Mouse (Mus musculus) cortical plate, adult 2 months (tissue): ENCODE data around the gene Sema4g. TPM values are rescaled to one million over a fixed set of nuclear protein-coding genes. Genes with fewer than 3 reads are reported as not detected.

Experiments
- H3K27ac ChIP-seq: fragments of 200-500 bp; 2 replicates; pipeline ENCODE4 v1.5.1; 2012; ENCODE audit warnings: low read length, control low read depth, inconsistent platforms; ENCODE audit not compliant: insufficient read depth
- H3K4me1 ChIP-seq: fragments of 200-500 bp; 2 replicates; pipeline ENCODE4 v1.6.1; 2011; ENCODE audit warnings: low read length; ENCODE audit not compliant: control insufficient read depth, insufficient read depth
- H3K4me3 ChIP-seq: fragments of 200-500 bp; 2 replicates; pipeline ENCODE4 v1.5.1; 2011; ENCODE audit warnings: mild to moderate bottlenecking, low read length, control low read depth; ENCODE audit not compliant: insufficient read depth
- CTCF ChIP-seq: fragments of 200-500 bp; IDR thresholded peaks from 2 replicates; pipeline ENCODE4 v1.5.1; 2011; ENCODE audit warnings: mild to moderate bottlenecking, control low read depth, low read length; ENCODE audit not compliant: insufficient read depth; ENCODE audit errors: extremely low read depth
- POLR2A ChIP-seq: fragments of 200-500 bp; IDR thresholded peaks from 2 replicates; pipeline ENCODE4 v1.6.1; 2011; ENCODE audit warnings: mild to moderate bottlenecking, low read length, control low read depth; ENCODE audit not compliant: insufficient read depth; ENCODE audit errors: extremely low read depth
- polyA plus RNA-seq: library from polyadenylated mRNA; depleted of rRNA; stranded (reverse); fragments of >200 nt; gene quantifications from 2 replicates; pipeline ENCODE4 v1.2.3, GENCODE M21; 2012

Sema4g gene
- polyA plus RNA-seq, 1 experiment = 26.5 TPM

- Histone ChIP-seq H3K4me3 (no peak overlapping the region), H3K27ac (no peak overlapping the region), H3K4me1 (peaks cover 1% of the 10 kb centered on the region)
- TF ChIP-seq CTCF (no peak), POLR2A (no peak)
Measured at GRCm38 (mm10) chr19:45020348-45020747, 31.4 kb downstream of the Sema4g start.

DNA sequence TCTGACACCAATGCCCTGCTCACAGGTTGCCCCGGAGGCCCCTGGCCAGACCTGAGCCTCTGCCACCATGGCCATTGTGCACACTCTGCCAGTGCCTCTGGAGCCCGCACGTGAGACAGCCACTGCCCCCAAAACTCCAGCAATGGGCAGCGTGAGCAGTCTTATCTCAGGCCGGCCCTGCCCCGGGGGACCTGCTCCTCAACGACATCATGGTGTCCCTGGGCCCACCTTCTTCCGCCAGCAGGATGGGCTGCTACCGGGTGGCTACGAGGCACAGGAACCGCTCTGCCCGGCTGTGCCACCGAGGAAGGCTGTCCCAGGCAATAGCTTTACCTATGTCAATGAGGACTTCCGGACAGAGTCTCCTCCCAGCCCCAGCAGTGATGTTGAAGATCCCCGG, 32.5 kb downstream of the Sema4g start:
- TF ChIP-seq CTCF (no peak), POLR2A (no peak)
- no peak overlapping the region for H3K4me3 ChIP-seq
- H3K4me1 ChIP-seq = no peaks in the 10 kb centered on the region; the same call in 1 of the 2 replicates
- no peak overlapping the region for H3K27ac ChIP-seq

DNA sequence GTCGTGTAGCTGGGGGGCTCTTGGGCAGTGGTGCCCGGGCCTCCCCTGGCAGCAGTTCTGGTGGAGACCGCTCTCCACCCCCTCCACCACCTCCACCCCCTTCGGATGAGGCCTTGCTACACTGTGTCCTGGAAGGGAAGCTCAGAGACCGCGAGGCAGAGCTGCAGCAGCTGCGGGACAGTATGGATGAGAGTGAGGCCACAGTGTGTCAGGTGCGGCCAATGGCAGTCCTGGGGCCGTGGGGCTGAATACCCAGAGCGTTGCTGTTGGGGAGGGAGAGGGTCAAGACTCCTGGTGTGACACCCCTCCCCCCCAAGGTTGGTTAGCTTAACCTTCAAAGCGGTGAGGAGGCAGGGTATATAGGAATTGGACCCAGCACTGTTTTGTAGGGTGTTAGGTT, 35.1 kb downstream of the Sema4g start:
- Histone ChIP-seq H3K4me3 (no peak overlapping the region), H3K27ac (no peak overlapping the region), H3K4me1 (no peaks in the 10 kb centered on the region)
- no peak for TF ChIP-seq CTCF
- no peak for TF ChIP-seq POLR2A

GRCm38 (mm10) chr19:45024775-45025174, 35.9 kb downstream of the Sema4g start:
- no peak for TF ChIP-seq CTCF
- no peak for TF ChIP-seq POLR2A
- H3K27ac ChIP-seq = no peak overlapping the region

DNA sequence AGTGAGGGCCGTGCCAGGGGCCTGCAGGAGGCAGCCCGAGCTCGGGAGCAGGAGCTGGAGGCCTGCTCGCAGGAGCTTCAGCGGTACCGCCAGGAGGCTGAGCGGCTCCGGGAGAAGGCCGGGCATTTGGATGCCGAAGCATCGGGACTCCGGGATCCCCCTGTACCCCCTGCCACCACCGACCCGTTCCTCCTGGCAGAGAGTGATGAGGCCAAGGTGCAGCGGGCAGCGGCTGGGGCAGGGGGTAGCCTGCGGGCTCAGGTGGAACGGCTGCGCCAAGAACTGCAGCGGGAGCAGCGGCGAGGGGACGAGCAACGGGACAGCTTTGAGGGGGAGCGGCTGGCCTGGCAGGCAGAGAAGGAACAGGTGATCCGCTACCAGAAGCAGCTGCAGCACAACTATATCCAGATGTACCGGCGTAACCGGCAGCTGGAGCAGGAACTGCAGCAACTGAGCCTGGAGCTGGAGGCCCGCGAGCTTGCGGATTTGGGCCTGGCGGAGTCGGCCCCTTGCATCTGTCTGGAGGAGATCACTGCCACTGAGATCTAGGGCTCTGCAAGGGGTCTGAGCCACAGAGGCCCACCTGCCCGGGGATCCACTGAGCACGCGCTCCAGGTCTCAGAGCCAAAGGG, 37.2 kb downstream of the Sema4g start:
- Histone ChIP-seq H3K4me3 (no peak overlapping the region), H3K4me1 (0 out of 2 replicates have a peak, but pooled peaks cover 2% of the 10 kb centered on the region), H3K27ac (peak overlapping the region; percentile 39; the same call in 1 of the 2 replicates)
- TF ChIP-seq CTCF (no peak), POLR2A (no peak)

More at GRCm38 (mm10) chr19:45024775-45025174, 35.9 kb downstream of the Sema4g start:
- H3K4me1 ChIP-seq = no peaks in the 10 kb centered on the region
- no peak overlapping the region for H3K4me3 ChIP-seq

GRCm38 (mm10) chr19:45026958-45027670, 38.2 kb downstream of the Sema4g start:
- TF ChIP-seq CTCF (no peak), POLR2A (no peak)
- H3K4me3 ChIP-seq = no peak overlapping the region
- H3K27ac ChIP-seq = peak overlapping the region; percentile 92
- 0 out of 2 replicates have a peak, but pooled peaks cover 2% of the 10 kb centered on the region for H3K4me1 ChIP-seq

DNA sequence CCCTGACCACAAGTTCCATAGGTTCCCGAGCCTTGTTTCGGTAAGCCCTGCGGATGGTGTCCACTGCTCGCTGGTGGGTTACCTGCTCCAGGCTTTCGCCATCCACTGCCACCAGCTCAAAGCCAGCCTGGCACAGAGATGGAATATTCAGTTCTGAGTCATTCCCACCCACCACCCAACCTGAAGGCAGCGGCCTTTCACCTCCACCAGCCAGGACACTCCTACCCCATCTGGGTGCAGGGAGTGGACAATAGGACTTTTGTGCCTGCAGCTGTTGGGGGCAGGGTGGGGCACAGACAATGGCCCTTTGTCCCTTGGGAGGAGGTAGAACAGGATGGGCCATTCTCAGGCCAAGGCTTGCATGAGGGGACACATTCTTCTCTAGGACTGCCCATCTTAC, 38.9 kb downstream of the Sema4g start:
- no peak for TF ChIP-seq POLR2A
- no peak for TF ChIP-seq CTCF
- peak overlapping the region; percentile 92 for H3K27ac ChIP-seq

DNA sequence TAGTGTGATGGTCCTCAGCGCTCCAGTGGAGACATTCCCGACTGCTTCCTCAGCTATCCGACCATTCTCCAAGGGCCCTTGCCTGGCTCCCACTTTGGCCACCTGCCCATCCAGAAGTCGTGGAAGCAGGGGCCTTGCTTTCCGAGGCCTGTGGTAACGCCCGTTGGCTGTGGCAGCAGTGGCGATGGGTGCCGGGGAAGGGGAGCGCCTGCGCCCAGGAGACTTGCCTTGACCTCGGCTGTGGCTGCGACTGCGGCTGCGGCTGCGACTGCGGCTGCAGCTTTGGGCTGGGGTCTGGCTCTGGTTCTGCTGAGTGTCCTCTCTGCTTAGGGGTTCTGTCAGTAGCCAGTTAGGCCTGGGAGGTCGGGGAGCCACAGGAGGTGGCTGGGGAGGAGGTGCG, 39.8 kb downstream of the Sema4g start:
- no peak for TF ChIP-seq CTCF
- no peak for TF ChIP-seq POLR2A
- no peak overlapping the region for H3K4me3 ChIP-seq
- H3K4me1 ChIP-seq = 0 out of 2 replicates have a peak, but pooled peaks cover 2% of the 10 kb centered on the region
- H3K27ac ChIP-seq = peak overlapping the region; percentile 74

More for the DNA sequence above, 38.9 kb downstream of the Sema4g start:
- H3K4me1 ChIP-seq = 0 out of 2 replicates have a peak, but pooled peaks cover 2% of the 10 kb centered on the region
- no peak overlapping the region for H3K4me3 ChIP-seq

DNA sequence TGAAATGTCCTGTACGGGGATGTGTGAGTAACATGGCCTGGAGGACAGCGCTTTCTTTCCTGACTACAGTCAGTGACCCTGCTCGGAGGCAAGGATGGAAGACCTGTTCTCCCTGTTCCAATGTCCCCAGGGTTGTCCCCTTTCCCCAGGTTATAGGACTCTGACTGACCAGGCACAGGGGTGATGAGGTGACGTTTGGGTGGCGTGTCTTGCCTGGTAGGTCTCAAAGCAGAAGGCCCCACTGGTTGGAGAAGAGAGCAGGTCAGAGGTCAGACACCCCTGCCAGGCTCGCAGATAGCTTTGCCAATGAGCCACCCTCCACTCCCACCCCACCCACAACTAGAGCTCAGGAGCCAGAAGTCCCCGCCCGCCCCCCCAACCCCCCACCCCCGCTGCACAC, 40.7 kb downstream of the Sema4g start:
- no peak overlapping the region for H3K4me3 ChIP-seq
- H3K4me1 ChIP-seq = 0 out of 2 replicates have a peak, but pooled peaks cover 2% of the 10 kb centered on the region
- TF ChIP-seq POLR2A = no peak
- no peak for TF ChIP-seq CTCF
- no peak overlapping the region for H3K27ac ChIP-seq
